Mouse (Mus musculus) monocyte, adult 5-6 weeks (primary cell): ENCODE data around the gene Tmem121b. TPM values are rescaled to one million over a fixed set of nuclear protein-coding genes. Genes with fewer than 3 reads are reported as not detected.

Experiments
- ATAC-seq: fragments of 153-309, 156-312 bp; replicated peaks from 2 replicates; pipeline ENCODE4 v1.8.0; 2017; ENCODE audit warnings: mild to moderate bottlenecking; ENCODE audit not compliant: low TSS enrichment, insufficient number of reproducible peaks, severe bottlenecking, poor library complexity, low FRiP score
- total RNA-seq: library from RNA; stranded (forward); fragments of 200-1000, 200-491, 200-594 nt; gene quantifications from 3 replicates; pipeline ENCODE4 v1.2.3, GENCODE M21; 2017

Tmem121b gene
- total RNA-seq, 1 experiment from 2014 or later: 10.3 TPM

DNA sequence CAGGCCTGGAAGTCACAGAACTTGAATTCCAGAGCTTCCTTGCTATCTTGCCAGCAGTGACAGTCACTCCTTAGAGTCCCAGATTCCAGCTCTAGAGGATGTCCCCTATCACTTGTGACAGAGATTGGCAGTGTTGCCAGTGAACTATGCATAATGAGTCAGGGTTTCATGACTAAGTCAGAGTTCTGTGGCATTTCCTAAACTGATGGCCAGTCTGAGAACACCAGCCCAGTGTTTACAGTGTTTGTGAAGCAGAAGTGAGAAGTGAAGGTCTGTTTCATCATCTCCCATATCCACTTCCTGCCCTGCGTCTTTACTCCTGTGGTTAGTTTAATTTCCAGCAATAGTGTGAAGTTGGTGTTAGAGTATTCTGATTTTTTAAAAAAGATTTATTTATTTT is 22.9 kb downstream of the Tmem121b start:
- ATAC-seq: peak; percentile 41

- ATAC-seq: 0 out of 2 replicates have a peak, but pooled peaks have one; percentile 1
These were observed 23.8 kb downstream of the Tmem121b start for GRCm38 (mm10) chr6:120469770-120470169.

DNA sequence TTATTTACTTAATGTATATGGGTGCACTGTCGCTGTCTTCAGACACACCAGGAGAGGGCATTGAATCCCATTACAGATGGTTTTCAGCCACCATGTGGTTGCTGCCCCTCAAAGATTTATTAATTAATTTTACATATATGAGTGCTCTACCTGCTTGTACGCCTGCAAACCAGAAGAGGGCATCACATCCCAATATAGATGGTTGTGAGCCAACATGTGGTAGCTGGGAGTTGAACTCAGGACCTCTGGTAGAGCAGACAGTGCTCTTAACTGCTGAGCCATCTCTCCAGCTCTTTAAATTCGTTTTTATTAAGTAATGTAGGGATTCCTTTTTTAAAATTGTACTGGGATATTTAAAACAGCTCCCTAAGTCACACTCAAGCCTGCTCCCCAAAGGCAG is 24.3 kb downstream of the Tmem121b start:
- no peak for ATAC-seq

DNA sequence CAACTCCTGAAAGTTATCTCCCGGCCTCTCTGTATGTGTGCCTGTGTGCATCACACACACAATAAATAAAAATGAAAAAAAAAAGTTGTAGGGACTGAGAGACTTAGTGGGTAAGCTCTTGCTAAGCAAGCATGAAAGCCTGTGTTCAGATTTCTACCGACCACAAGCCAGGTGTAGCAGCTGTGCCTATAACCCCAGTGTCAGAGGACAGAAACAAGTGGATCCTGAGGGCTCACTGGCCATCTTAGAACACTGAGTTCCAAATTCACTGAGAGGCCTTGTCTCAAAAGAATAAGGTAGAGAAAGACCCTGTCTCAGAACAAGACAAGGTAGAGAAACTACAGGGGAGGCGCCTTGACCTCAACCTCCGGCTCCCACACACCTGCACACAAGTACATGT is 25.3 kb downstream of the Tmem121b start:
- ATAC-seq: no peak

- ATAC-seq: peak; percentile 24
These were observed 26.8 kb downstream of the Tmem121b start for GRCm38 (mm10) chr6:120466609-120467329.

- no peak for ATAC-seq
These were observed 28.2 kb downstream of the Tmem121b start for GRCm38 (mm10) chr6:120465393-120465792.

- no peak for ATAC-seq
These were observed 29.1 kb downstream of the Tmem121b start for GRCm38 (mm10) chr6:120464406-120464939.

- peak; percentile 24 for ATAC-seq
These were observed 29.7 kb downstream of the Tmem121b start for GRCm38 (mm10) chr6:120463884-120464283.

DNA sequence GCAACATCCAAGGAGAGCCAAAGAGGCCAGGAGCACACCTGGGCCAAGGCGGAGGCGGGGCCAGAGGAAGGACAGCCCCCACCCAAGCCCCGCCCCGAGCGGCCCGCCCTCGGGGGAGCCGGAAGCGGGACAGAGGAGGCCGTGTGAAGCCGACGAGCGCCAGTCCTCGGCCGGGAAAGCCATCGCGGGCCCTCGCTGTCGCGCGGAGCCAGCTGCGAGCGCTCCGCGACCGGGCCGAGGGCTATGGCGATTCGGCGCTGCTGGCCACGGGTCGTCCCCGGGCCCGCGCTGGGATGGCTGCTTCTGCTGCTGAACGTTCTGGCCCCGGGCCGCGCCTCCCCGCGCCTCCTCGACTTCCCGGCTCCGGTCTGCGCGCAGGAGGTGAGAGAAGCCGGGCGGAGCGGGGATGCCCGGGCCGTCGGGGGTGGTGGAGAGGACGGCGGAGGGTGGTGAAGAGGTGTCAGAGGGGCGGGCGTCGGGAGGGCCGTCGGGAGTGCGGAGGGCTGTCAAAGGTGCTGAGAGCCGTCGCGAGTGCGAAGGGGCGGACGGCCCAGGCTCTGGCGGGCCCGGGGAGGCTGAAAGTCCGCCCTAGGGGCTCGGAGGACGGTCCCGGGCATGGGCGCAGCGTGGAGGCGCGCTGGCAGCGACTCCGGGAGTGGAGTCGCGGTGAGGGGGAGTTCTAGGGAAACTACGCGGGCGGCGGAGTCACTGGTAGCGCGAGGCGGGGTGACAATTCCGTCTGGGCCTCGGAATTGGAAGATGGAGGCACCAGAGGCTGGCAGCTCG is 30.3 kb downstream of the Tmem121b start, which contains the start of gene Il17ra:
Gene Il17ra (plus strand): TSS at position 162 of the 786 bp plus-strand sequence.
- no peak; the same call in 1 of the 2 replicates for ATAC-seq

GRCm38 (mm10) chr6:120462251-120462650 is 31.4 kb downstream of the Tmem121b start:
- ATAC-seq: no peak

GRCm38 (mm10) chr6:120461217-120461616 is 32.4 kb downstream of the Tmem121b start:
- ATAC-seq: no peak

- ATAC-seq: no peak
These were observed 35.9 kb downstream of the Tmem121b start for GRCm38 (mm10) chr6:120457751-120458150.

- no peak for ATAC-seq
These were observed 36.5 kb downstream of the Tmem121b start for GRCm38 (mm10) chr6:120457074-120457473.

GRCm38 (mm10) chr6:120454627-120455077 is 39.0 kb downstream of the Tmem121b start:
- peak; percentile 30 for ATAC-seq

DNA sequence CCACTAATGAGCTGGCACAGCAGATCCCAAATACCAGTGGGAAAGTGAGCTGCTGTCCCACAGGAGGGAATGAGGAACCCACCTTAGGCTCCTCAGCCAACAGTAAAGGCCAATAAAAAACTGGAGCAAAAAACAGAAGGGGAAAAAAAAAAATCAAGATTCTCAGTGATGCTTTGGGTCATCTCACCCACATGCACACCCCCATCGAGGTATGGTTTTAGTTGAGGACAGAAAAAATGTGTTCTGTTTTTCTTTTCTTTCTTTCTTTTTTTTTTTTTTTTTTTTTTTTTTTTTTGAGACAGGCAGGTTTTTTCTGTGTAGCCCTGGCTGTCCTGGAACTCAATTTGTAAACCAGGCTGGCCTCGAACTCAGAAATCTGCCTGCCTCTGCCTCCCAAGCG is 40.1 kb downstream of the Tmem121b start:
- ATAC-seq: no peak

DNA sequence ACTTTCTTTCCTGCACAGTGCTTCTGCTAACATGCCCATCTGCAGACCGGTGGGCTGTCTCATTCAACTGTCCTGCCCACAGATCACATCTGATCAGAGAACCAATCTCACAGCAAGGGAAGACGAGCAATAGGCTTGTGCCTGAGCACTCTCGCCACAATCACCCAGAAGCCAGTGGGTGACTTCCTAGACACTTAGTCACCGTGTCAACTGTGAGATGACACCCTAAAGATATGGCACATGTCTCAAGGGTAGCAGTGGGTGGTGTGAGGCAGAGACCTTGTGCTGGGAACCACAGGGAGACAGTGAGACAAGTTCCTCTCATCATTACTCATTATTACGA is 40.5 kb downstream of the Tmem121b start:
- ATAC-seq: peak; percentile 81

- peak; percentile 73 for ATAC-seq
These were observed 41.1 kb downstream of the Tmem121b start for GRCm38 (mm10) chr6:120452384-120453102.

DNA sequence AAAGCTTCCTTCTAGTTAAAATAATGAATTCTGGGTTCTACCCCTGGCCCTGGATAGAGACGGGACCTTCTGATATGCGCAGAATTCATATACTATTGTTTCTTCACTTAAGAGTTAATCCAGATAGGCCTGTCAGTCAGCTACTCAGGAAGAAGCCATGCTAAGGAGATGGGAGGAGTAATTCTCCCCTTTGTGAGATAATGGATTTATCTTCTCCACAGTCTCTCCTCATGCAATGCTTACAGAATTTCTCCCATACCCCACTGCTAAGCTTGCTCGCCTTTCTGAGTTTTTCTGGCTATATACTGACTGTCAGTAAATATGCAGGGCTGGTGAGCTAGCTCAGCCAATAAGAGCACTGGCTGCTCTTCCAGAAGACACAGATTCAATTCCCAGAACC is 43.4 kb downstream of the Tmem121b start:
- no peak for ATAC-seq
